Mouse (Mus musculus): Measurements from ENCODE around the gene Clstn2. TPM values are rescaled to one million over a fixed set of nuclear protein-coding genes. Genes with fewer than 3 reads are reported as not detected.

Gene Clstn2
- polyA plus RNA-seq, 1 experiment from 2014 or later, result 2.4 TPM

DNA sequence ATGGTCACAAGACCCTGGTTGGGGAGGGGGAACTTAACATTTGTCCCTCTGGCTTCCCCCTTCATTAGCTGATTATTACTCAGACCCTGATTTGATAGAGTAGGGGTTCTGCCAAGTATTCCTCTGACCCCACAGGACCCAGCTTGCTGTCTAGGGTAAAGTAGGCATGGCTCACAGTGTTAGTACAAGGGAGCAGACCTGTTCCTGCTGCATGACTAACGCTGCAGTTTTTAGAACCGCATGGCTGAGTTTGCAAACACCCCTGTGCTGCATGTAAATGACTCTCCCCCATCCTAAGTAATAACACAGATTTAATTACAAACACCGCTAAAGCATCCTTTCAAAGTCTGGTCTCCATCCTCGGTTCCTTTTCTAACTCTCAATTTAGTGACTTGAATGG lies 531.6 kb downstream of the Clstn2 start:
- no peak overlapping the region for H3K9ac ChIP-seq (replicated peaks)
- no peaks in the 10 kb centered on the region for H3K27me3 ChIP-seq
- no peaks in the 10 kb centered on the region for H3K4me1 ChIP-seq (replicated peaks)
- WGBS, result 60% methylated on average over 4 of the region's 4 CpGs
- ATAC-seq (ENCODE audit: insufficient number of reproducible peaks, insufficient read depth, low FRiP score, low TSS enrichment, low read depth), result no peak
- H3K36me3 ChIP-seq, result no peaks in the 10 kb centered on the region
- H3K4me2 ChIP-seq, result no peak overlapping the region
- H3K9me3 ChIP-seq, result no peaks in the 10 kb centered on the region
- H3K27ac ChIP-seq, result no peak overlapping the region
- no peak overlapping the region for H3K4me3 ChIP-seq (replicated peaks)

DNA sequence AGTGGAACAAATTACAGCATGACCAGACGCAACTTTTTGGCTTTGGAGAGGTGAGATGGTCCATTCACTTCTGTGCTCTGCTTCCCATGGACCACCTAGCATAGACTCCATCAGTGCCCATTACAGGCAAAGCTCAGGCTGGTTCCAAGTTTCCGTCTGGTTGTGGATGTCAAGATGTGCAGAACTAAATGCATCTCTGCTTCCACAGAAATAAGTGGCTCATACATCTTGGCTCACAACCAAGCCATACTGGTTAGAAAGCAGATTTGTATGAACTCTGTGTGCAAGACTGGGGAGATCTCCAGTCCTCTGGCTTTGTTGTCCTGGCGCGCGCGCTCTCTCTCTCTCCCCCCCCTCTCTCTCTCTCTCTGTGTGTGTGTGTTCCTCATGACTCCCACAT lies 537.9 kb downstream of the Clstn2 start:
- WGBS, result 87% methylated on average over 6 of the region's 6 CpGs
- no peak for ATAC-seq (ENCODE audit: insufficient number of reproducible peaks, insufficient read depth, low FRiP score, low TSS enrichment, low read depth)

DNA sequence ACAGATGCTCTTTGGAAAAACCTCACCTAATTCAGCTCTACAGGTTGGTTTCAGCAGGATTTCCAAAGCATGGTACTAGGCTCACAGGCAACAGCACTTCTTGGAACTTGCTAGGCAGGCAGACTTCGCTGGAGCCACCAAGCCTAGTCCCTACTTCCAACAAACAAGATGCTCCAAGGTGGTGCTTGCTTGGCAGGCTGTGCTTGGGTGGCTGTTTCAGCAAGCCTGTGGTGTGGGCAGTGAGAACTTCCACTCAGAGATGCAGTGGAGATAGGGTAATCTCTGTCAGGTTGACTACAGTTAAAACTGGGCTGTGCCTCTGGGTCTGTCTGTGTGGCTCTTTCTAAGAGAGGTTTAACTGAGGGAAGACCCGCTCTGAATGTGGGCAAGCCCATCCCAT lies 541.4 kb downstream of the Clstn2 start:
- H3K9me3 ChIP-seq, result no peaks in the 10 kb centered on the region
- H3K4me2 ChIP-seq, result no peak overlapping the region
- no peak for ATAC-seq (ENCODE audit: insufficient number of reproducible peaks, insufficient read depth, low FRiP score, low TSS enrichment, low read depth)
- peaks cover 4% of the 10 kb centered on the region; the same call in 1 of the 2 replicates for H3K4me1 ChIP-seq (replicated peaks)
- no peak overlapping the region for H3K9ac ChIP-seq (replicated peaks)
- no peak overlapping the region for H3K27ac ChIP-seq
- 88% methylated on average over 2 of the region's 2 CpGs for WGBS
- H3K4me3 ChIP-seq (replicated peaks), result no peak overlapping the region
- H3K36me3 ChIP-seq, result no peaks in the 10 kb centered on the region
- H3K27me3 ChIP-seq, result no peaks in the 10 kb centered on the region

More for the DNA sequence above, 537.9 kb downstream of the Clstn2 start:
- Histone ChIP-seq H3K27me3 (no peaks in the 10 kb centered on the region), H3K9me3 (no peaks in the 10 kb centered on the region), H3K36me3 (no peaks in the 10 kb centered on the region), H3K27ac (no peak overlapping the region), H3K4me1 (replicated peaks) (peaks cover 4% of the 10 kb centered on the region; the same call in 1 of the 2 replicates), H3K4me2 (no peak overlapping the region), H3K9ac (replicated peaks) (no peak overlapping the region), H3K4me3 (replicated peaks) (no peak overlapping the region)

DNA sequence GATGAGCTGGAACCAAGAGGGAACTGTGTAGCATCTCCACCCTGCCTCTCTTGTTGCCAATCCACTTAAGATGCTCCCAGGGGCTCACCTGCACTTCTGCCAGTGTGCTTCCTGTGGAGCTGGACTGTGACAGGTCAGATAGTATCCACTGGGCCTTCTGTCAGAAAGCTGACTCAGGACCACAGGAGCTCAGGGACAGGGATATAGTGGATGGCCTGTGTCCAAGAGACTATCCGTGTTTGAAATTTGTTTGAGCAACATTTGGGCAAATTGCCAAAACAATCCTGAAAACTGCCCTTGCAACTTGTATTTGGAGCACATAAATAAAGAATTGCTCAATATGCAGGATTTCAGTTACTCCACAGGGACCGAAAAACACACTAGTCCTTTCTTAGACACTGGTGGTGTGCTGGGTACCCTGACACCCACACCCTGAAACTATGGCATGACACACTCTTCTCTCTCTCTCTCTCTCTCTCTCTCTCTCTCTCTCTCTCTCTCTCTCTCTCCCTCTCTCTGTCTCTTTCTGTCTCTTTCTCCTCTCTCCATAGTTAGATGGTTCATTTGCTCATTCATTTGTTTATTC lies 542.3 kb downstream of the Clstn2 start:
- WGBS, result 65% methylated on average over 2 of the region's 2 CpGs
- Histone ChIP-seq H3K36me3 (no peaks in the 10 kb centered on the region), H3K27ac (no peak overlapping the region), H3K4me1 (replicated peaks) (peaks cover 4% of the 10 kb centered on the region; the same call in 1 of the 2 replicates), H3K4me2 (no peak overlapping the region), H3K4me3 (replicated peaks) (no peak overlapping the region), H3K9ac (replicated peaks) (no peak overlapping the region), H3K27me3 (no peaks in the 10 kb centered on the region), H3K9me3 (no peaks in the 10 kb centered on the region)
- ATAC-seq (ENCODE audit: insufficient number of reproducible peaks, insufficient read depth, low FRiP score, low TSS enrichment, low read depth), result no peak

DNA sequence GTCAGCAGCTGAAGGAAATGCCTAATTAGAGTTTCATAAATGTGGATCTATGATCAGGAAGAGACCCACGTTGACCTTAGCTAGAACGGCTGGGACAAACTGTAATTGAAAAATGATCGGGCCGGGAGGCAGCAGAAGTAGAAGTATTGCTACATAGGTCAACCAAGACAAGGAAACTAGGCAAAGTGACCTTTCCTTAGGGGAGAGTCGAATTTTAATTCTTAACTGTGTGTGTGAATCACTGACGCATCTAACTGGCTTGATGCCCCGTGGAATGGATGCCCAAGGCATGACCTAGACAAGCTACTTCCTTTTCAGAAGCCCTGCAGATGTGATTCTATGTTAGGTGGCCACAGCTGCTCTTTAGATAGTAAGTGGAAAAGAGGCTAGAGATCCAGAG lies 546.2 kb downstream of the Clstn2 start:
- WGBS, result 78% methylated on average over 7 of the region's 7 CpGs

DNA sequence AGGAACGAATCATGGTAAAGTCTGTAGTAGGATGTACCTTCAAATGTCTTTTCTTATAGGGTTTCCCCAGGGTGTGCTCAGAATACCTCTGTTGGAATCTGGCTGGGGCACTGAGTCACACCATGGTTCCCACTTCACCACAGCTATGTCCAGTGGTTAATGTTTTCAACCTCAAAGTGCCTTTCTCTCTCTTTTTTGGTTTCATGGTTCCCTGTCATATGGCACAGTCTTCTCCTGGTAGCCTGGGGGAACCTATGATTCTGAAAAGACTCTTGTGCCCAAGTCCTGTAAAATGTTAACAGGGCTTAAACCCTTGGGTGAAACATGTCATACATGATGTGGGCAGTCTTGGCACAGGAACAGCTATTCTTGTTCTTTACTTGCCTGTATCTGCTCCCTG lies 551.8 kb downstream of the Clstn2 start:
- Histone ChIP-seq H3K9ac (replicated peaks) (no peak overlapping the region), H3K27me3 (no peaks in the 10 kb centered on the region), H3K27ac (no peak overlapping the region), H3K4me3 (replicated peaks) (no peak overlapping the region), H3K4me1 (replicated peaks) (no peaks in the 10 kb centered on the region), H3K4me2 (no peak overlapping the region), H3K36me3 (no peaks in the 10 kb centered on the region), H3K9me3 (no peaks in the 10 kb centered on the region)
- WGBS, result 81% methylated on average over 1 of the region's 1 CpGs
- no peak for ATAC-seq (ENCODE audit: insufficient number of reproducible peaks, insufficient read depth, low FRiP score, low TSS enrichment, low read depth)

More for the DNA sequence above, 546.2 kb downstream of the Clstn2 start:
- Histone ChIP-seq H3K27me3 (no peaks in the 10 kb centered on the region), H3K4me1 (replicated peaks) (no peaks in the 10 kb centered on the region), H3K4me3 (replicated peaks) (no peak overlapping the region), H3K36me3 (no peaks in the 10 kb centered on the region), H3K9me3 (no peaks in the 10 kb centered on the region), H3K27ac (no peak overlapping the region), H3K9ac (replicated peaks) (no peak overlapping the region), H3K4me2 (no peak overlapping the region)
- ATAC-seq (ENCODE audit: insufficient number of reproducible peaks, insufficient read depth, low FRiP score, low TSS enrichment, low read depth), result no peak

DNA sequence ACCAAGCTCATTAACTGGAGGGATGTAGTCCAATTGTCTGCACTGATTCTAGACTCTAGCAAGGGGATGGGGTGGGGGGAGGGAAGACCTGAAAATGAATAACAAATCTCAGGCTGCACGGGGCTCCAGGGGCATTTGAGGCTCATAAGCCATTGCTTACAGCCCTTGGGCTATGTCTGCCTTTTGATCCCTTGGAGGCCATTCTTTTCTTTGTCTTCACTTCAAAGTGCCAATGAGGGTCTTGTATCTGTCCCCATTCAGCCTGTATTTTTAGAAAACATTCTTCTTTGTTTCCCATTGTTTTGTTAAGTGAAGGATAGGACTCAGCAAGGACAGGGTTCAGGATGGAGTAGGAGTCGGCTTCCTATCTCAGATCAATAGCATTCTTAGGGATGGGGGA lies 556.0 kb downstream of the Clstn2 start:
- 53% methylated on average over 2 of the region's 2 CpGs for WGBS
- Histone ChIP-seq H3K4me3 (replicated peaks) (no peak overlapping the region), H3K4me2 (no peak overlapping the region), H3K27me3 (no peaks in the 10 kb centered on the region), H3K27ac (no peak overlapping the region), H3K36me3 (no peaks in the 10 kb centered on the region), H3K9ac (replicated peaks) (no peak overlapping the region), H3K4me1 (replicated peaks) (no peaks in the 10 kb centered on the region), H3K9me3 (no peaks in the 10 kb centered on the region)
- no peak for ATAC-seq (ENCODE audit: insufficient number of reproducible peaks, insufficient read depth, low FRiP score, low TSS enrichment, low read depth)

DNA sequence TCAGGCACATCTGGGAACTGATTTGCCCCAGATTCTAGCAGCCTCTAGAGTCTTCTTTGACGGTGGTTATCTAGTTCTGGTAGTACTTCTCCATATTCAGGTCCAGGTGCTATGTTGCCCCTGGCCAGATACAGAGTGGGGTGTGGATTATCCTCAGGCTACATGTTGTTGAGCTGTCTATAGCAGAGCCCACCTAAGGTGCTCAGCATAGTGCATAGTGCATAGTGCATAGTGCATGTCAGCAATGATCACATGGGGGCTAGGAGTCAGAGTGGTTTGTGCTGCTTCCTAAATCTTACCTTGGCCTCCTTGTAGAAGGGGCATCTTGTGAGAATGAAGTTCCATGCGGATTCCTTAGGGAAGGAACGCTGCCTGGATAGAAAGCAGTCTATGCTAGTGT lies 556.5 kb downstream of the Clstn2 start:
- Histone ChIP-seq H3K36me3 (no peaks in the 10 kb centered on the region), H3K4me3 (replicated peaks) (no peak overlapping the region), H3K9ac (replicated peaks) (no peak overlapping the region), H3K4me2 (no peak overlapping the region), H3K27me3 (no peaks in the 10 kb centered on the region), H3K9me3 (no peaks in the 10 kb centered on the region), H3K27ac (no peak overlapping the region), H3K4me1 (replicated peaks) (no peaks in the 10 kb centered on the region)
- no peak for ATAC-seq (ENCODE audit: insufficient number of reproducible peaks, insufficient read depth, low FRiP score, low TSS enrichment, low read depth)
- WGBS, result 88% methylated on average over 3 of the region's 3 CpGs

DNA sequence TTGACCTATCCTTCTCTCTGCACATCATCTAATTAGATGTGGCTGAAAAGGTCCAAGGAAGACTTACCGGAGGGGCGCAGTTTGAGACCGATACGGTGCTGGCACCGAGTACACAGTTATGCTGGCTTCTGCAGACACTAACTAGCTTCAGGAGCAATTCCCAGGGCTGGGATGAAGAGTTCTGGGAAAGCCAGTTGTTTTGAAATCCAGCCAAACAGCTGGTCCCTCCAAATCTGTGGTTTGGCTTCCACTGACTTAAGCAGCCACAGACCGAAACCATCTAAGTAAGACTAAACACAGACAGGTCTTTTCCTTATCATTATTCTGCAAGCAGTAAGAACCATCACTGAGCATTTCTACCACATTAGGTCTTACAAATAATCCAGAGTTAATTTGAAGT lies 558.1 kb downstream of the Clstn2 start:
- 91% methylated on average over 6 of the region's 6 CpGs for WGBS
- Histone ChIP-seq H3K4me2 (no peak overlapping the region), H3K27me3 (no peaks in the 10 kb centered on the region), H3K9ac (replicated peaks) (no peak overlapping the region), H3K4me1 (replicated peaks) (no peaks in the 10 kb centered on the region), H3K27ac (no peak overlapping the region), H3K4me3 (replicated peaks) (no peak overlapping the region), H3K9me3 (no peaks in the 10 kb centered on the region), H3K36me3 (no peaks in the 10 kb centered on the region)
- ATAC-seq (ENCODE audit: insufficient number of reproducible peaks, insufficient read depth, low FRiP score, low TSS enrichment, low read depth), result no peak

DNA sequence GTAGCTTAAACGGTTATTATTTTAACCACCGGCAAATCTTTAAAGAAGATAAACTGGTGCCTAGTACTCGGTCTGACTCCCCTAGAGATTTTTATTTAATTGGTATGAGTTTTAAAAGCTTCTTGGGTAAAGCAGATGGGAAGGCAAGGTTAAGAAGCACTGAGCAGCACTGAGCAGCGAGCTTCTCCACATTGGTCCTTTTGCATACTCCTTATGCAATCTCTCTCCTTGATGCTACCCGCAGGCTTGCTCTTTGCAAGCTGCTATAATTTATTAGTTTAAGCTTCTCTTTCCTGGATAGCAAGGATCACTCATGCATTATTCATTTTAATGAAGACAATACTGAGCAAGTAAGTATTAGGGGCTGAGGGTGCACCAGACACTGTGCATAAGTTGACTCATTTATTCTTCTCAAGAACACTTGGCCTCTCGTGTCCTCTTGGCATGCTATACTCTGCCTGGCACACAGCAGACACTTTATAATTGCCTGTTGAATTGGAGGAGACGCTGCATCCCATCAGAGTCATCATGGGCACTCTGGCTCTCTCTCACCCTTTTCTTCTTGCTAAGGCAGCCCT lies 561.9 kb downstream of the Clstn2 start:
- Histone ChIP-seq H3K27ac (no peak overlapping the region), H3K9me3 (no peaks in the 10 kb centered on the region), H3K4me2 (no peak overlapping the region), H3K9ac (replicated peaks) (no peak overlapping the region), H3K4me3 (replicated peaks) (no peak overlapping the region), H3K36me3 (no peaks in the 10 kb centered on the region), H3K27me3 (no peaks in the 10 kb centered on the region), H3K4me1 (replicated peaks) (no peaks in the 10 kb centered on the region)
- 77% methylated on average over 7 of the region's 7 CpGs for WGBS
- no peak for ATAC-seq (ENCODE audit: insufficient number of reproducible peaks, insufficient read depth, low FRiP score, low TSS enrichment, low read depth)

DNA sequence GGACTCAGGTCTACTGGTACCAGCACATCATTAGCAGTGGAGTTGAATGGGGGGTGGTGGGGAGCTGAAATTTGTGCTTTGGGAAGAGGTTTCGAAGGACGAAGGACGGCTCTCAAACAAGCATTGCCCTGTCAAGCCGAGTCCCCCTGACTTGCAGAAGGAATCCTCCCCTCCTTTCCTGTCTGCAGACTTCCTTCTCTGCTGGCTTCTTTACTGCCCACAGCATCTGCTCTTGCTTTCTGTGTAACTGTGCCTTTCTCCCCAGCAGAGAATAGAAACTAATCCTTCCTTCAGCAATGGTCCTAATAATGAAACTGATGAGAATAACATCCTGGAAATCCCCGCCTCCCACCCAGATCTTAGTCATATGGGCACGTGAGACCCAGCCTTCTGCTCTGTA lies 572.5 kb downstream of the Clstn2 start:
- H3K4me3 ChIP-seq (replicated peaks), result no peak overlapping the region
- H3K4me2 ChIP-seq, result no peak overlapping the region
- no peaks in the 10 kb centered on the region for H3K36me3 ChIP-seq
- peaks cover 12% of the 10 kb centered on the region; the same call in 1 of the 2 replicates for H3K4me1 ChIP-seq (replicated peaks)
- H3K9me3 ChIP-seq, result no peaks in the 10 kb centered on the region
- no peak for ATAC-seq (ENCODE audit: insufficient number of reproducible peaks, insufficient read depth, low FRiP score, low TSS enrichment, low read depth)
- H3K27ac ChIP-seq, result no peak overlapping the region
- no peak overlapping the region for H3K9ac ChIP-seq (replicated peaks)
- no peaks in the 10 kb centered on the region for H3K27me3 ChIP-seq
- 67% methylated on average over 6 of the region's 6 CpGs for WGBS

DNA sequence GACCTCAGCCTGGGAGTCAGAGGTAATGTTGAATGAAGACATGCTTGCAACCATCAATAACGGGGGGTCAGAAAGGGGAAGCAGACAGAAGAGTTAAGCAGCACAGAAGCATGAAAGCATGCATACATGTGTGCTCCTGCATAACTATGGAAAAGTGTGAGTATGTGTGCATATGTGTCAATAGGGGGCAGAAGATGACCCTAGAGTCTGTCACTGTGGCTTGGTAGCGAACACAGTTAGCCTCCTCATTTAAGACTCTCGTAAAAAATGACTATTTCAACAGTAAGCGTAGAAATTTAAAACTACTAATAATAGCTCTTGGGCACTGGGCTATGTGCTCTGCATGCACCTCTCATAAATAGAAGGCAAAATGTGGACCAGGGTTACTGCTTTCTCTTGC lies 573.2 kb downstream of the Clstn2 start:
- H3K27ac ChIP-seq, result no peak overlapping the region
- H3K4me2 ChIP-seq, result no peak overlapping the region
- no peak; the same call in 1 of the 2 replicates for ATAC-seq (ENCODE audit: insufficient number of reproducible peaks, insufficient read depth, low FRiP score, low TSS enrichment, low read depth)
- peaks cover 12% of the 10 kb centered on the region; the same call in 1 of the 2 replicates for H3K4me1 ChIP-seq (replicated peaks)
- no peaks in the 10 kb centered on the region for H3K36me3 ChIP-seq
- no peaks in the 10 kb centered on the region for H3K27me3 ChIP-seq
- no peaks in the 10 kb centered on the region for H3K9me3 ChIP-seq
- no peak overlapping the region for H3K9ac ChIP-seq (replicated peaks)
- WGBS, result 52% methylated on average over 4 of the region's 4 CpGs
- no peak overlapping the region for H3K4me3 ChIP-seq (replicated peaks)
